Mouse (Mus musculus) gastrocnemius, postnatal 10 days (tissue): ENCODE measurements at regions not wholly inside any gene's neighbourhood (a gene's known extent, or its start where the extent isn't known, plus 50 kb on each side); places are given as distances from the start of the nearest gene placed in this dataset.
"Not testable (repeated sequence)": the region's sequence is repeated elsewhere in the genome, so short reads cannot be mapped to it uniquely, and the experiment has no call there.

Experiments
- DNase-seq: peaks from one replicate; pipeline ENCODE4 v3.0.0; 2021; ENCODE audit warnings: mixed read lengths

DNA sequence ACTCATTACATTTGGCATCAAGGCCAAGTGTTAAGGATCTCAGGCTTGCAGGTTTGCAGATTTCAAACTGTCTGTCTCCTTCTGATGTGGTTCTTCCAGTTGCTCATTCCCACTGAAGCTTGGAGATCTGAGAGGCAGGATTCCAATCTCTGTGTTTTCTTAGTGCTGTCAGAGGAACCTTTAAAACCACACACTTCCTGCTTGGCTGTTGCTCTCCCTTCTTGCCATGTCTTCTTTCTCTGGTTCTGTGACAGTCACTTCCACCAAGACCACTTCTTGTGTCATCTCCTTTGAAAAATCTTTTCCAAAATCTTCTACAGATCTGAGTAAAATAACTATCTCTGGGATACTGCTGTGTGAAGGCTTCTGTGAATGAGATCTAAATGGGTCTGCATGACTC, 117.3 kb downstream of the Gm5426 start:
- no peak for DNase-seq

GRCm38 (mm10) chr10:96254250-96254862, 118.0 kb downstream of the Gm5426 start:
- no peak for DNase-seq

DNA sequence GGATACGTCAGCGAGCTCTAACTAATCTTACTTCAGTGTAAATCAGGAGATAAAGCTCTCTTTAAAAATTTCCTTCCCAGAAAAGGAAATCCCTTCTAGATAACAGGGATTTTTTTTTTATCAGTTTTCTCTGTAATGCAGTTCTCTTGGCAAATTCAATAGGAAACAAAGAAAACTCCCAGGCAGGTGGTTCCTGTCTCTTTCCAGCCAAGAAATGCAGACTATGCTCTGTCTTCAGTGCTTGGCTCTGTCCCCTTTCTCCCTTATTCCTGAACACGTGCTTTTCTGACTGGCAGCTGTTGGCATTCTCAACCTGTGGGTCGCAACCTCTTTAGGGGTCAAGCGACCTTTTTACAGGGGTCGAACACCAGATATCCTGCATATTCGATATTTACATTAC, 121.5 kb downstream of the Gm5426 start:
- DNase-seq = no peak

- no peak for DNase-seq
Measured at GRCm38 (mm10) chr10:96259242-96259641, 122.8 kb downstream of the Gm5426 start.

- no peak for DNase-seq
Measured at GRCm38 (mm10) chr10:96259648-96260047, 123.2 kb downstream of the Gm5426 start.

DNA sequence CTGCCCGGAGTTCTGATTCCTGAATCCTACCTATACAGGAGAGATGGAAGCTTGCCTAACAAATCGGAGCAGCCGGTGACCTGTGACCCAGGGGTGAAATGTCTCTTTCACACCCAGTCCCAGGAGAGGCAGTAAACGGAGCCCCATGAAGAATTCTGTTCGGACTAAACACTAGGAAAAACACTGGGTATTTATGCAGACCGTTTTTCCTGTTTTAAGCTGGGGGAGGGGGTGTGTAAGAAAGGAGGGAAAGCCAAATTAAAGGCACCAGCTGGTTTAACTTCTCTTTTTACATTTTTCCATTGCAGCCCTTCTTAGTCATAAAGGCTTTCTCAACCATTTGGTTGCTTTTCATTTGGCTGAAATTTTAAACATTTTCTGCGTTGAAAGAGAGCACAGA, 127.1 kb downstream of the Gm5426 start:
- peak; percentile 9 for DNase-seq

- peak; percentile 8 for DNase-seq
Measured at GRCm38 (mm10) chr10:96264433-96264832, 128.0 kb downstream of the Gm5426 start.

GRCm38 (mm10) chr10:96264866-96265265, 128.5 kb downstream of the Gm5426 start:
- DNase-seq = peak; percentile 34

DNA sequence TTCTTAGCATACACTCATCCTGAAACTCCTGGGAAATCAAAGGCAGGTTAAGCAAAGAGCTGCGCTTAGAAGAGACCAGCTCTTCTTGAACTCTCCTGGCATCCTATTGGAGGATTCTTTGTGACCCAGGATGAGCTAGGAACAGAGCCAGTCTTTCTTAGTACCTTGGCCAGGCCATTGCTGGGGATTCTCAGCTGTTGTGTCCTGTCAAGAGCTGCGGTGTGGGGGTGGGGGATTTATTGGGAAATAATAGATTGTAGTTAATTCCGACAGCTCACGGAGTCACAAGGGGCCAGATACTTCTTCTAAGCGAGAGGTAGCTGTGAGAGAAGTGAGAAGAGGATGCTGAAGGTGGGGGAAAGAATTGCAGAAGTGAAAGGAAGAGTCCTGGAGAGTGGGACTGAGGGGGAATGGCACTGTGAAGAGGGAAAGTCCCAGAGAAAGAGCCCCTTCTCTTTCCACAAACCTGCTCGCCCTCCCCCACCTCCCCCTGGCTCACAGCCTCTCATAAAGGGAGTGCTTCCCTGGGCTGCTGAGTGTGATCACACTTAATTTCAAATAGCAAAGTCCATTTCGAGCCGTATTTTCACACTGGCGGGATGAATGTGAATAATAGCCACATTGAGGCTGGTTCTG, 129.8 kb downstream of the Gm5426 start:
- DNase-seq = peak; percentile 19

DNA sequence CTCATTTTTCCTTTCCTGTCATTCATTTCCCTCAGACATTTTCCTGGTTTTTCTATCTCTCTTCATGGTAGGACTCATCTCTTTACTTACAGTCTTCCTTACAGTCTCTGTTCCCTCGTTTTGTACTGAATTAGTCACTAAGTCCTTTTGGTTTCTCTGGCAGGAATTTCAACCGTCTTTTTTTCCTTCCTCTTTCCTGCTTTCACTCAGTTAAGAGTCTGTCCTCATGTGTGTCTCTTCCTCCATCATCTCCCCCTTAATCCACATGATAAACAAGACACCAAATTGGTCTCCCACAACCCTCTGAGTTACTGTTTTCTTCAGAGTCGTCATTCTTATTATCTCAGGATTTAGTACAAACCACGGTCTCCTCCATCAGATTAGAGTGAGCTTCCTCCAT, 131.2 kb downstream of the Gm5426 start:
- no peak for DNase-seq

DNA sequence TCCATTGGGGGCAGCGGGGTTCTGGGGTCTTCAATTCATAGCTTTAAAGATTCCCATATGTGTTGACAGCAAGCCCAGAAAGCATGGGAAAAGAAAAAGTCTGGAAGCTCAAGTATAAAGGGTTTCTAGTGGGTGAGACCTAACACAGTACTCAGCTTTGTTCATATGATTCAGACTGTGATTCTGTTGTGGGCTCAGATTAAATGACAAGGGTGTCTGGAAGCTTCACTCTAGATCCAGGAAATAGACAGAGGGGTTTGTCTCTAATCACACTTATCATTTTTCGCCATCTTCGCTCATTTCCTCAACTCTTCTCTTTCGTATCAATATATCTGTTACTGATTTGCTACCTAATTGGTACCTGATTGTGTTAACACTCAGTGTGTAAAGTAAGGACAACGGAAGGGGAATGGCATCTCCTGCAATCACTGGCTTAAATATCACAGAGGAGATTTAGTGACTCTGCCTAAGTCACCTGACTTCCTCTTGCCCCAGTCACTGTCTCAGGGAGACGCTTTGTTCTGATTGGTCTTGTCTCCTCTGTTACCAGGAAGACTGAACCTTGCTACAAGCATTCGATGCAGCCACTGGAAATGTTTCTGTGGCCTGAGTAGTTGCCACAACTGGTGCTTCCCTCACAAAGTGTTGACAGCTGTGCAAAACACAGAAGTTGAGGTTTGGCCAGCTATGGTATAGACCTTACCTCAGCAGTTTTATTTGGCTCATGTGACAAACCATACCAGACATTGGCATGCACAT, 137.4 kb downstream of the Gm5426 start:
- no peak for DNase-seq

DNA sequence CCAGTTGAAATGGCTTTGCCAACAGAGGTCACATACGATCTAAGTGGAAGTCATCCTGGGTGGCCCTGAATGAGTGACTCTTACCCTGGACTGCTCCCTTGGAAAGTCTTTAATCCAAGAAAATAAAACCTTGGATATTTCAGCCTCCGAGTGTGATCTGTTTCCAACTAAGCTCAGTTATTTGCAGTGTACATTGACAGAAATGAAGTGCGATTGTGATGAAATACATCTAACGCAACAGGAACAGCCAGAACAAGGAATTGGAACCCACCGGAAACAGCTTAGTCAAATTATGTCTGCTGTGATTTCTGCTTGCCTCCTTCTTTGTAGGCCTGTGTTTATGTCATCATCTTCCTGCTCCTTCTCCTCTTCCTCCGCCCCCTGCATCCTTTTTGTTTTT, 143.7 kb downstream of the Gm5426 start:
- DNase-seq = no peak

- DNase-seq = no peak
Measured at GRCm38 (mm10) chr10:96285407-96286093, 149.1 kb downstream of the Gm5426 start.

- no peak for DNase-seq
Measured at GRCm38 (mm10) chr10:96286094-96286485, 149.7 kb downstream of the Gm5426 start.

- not testable (repeated sequence) for DNase-seq
Measured at GRCm38 (mm10) chr10:96289005-96289404, 152.6 kb downstream of the Gm5426 start.

DNA sequence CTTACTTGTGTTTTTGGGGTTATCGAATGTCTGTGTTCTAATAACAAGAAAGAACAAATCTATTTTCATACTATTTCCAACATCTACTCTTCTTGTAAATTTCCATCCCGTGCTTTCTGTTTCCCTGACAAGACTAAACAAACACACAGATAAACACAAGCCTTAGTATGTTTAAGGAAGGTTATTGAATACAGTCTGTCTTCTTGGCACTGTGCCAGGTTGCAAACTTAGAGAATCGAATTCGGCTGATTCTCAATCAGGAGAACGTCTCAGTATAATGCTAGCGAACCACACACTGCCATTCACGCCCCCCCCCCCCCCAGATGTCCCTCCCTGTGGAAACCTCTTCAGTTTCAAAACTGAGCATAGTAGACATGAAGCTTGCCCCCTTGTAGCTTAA, 157.2 kb downstream of the Gm5426 start:
- no peak for DNase-seq

GRCm38 (mm10) chr10:96294666-96295065, 158.3 kb downstream of the Gm5426 start:
- no peak for DNase-seq

DNA sequence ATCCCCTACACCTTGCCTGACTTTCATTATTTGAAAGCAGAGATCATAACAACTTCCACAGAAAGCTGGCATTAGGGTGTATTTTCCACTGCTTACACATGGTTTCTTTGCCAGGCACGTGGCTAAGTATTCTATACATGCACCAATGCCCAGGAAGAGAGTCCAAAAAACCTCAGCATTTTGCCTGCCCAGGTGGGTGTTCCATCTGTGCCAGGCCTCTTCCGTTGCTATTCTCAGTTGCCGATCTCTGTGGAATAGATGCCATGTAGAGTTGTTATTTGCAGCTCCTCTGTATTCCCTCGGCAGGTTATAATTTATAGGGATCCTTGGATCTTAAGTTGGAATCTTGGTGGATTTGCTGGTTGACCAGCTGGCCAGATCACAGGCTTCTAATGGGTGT, 161.3 kb downstream of the Gm5426 start:
- no peak for DNase-seq

DNA sequence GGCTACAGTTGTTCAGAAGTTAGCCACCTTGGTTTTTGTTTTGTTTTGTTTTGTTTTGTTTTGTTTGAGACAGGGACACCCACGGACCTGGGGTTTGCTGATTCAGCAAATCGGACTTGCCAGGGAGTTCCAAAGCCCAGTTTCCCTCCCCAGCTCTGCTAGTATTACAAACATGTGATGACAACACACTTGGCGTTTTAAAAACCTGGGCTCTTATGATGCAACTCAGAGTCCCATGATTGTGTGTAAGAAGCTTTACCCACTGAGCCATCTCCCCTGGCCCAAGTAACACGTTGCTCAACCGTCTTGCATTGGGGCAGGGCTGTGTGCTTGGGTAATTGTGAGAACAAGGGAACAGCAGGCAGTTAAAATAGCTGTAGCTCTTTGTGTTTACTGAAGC, 162.2 kb downstream of the Gm5426 start:
- DNase-seq = no peak

- no peak for DNase-seq
Measured at GRCm38 (mm10) chr10:96305701-96306100, 169.3 kb downstream of the Gm5426 start.

DNA sequence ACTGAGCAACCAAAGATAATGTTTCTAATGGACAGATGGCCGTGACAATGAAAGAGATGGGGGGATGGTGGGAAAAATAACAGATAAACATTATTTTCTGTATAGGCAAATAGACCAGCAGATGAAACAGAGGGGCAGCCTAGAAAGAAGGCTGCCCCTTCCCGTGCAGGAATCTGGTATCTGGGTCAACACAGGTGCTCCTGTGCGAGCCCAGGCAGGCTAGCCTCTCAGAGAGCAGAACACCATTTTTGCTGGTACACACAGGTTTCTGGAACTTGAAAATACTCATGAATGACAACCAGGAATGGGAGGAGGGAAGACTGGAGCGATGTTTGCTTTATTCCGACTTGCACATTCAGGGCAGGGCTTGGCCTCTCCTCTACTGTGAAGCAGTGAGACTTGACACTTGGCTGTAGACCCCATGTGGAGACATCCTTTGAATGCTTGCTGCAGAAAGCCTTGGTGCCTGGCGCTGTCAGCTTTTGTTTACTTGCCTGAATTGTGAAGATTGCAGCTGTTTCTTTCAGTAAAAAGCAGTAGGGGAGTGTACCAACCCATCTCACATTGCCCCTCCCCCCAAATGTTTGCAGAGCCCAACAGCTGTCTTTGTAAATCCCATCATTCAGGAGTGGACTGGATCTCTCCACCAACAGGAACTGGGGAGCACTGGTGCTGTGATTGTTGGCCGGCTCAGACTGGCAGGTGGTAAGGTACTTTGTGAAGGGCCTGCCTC, 172.5 kb downstream of the Gm5426 start:
- peak; percentile 37 for DNase-seq

- no peak for DNase-seq
Measured at GRCm38 (mm10) chr10:96309766-96310165, 173.4 kb downstream of the Gm5426 start.
